Mouse (Mus musculus) kidney, postnatal 4 days (tissue): ENCODE results near the gene Taf1a.

Experiments used
- DNase-seq, 2 experiments: peaks; one replicate each; pipeline ENCODE4 v3.0.0; 2021; ENCODE audit warnings: mixed read lengths in 2 of 2

Taf1a gene

GRCm38 (mm10) chr1:183414081-183414727 lies 25.4 kb downstream of the Taf1a start:
- DNase-seq, result no peak

GRCm38 (mm10) chr1:183417873-183418272 lies 29.1 kb downstream of the Taf1a start, which contains the start of gene Hhipl2:
Gene Hhipl2 (plus strand): TSS chr1:183418215.
- DNase-seq, result peak; percentile 18 to 33

- no peak for DNase-seq
Measured at GRCm38 (mm10) chr1:183419741-183420140, 31.0 kb downstream of the Taf1a start.

GRCm38 (mm10) chr1:183420296-183420695 lies 31.5 kb downstream of the Taf1a start:
- DNase-seq, result no peak

GRCm38 (mm10) chr1:183424100-183424499 lies 35.3 kb downstream of the Taf1a start:
- no peak for DNase-seq

DNA sequence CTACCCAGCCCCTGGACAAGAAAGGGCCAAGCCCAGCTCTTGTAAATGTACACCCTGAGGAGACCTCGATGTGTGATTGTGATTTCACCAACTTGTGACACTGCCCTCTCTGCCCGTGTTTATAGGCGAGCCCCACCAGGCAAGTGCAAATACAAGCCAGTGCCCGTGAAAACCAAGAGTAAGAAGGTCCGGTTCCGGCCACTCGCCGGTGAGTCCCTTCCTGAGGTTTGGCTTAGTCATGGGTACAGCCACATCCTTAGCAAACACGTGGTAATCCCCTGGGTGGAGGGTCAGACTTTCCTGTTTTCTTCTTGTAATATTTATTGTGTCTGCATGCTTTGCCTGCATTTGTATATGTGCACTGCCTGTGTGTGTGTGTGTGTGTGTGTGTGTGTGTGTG lies 46.1 kb downstream of the Taf1a start:
- DNase-seq, result no peak

GRCm38 (mm10) chr1:183439036-183439435 lies 50.3 kb downstream of the Taf1a start:
- DNase-seq, result peak; percentile 87 to 89

DNA sequence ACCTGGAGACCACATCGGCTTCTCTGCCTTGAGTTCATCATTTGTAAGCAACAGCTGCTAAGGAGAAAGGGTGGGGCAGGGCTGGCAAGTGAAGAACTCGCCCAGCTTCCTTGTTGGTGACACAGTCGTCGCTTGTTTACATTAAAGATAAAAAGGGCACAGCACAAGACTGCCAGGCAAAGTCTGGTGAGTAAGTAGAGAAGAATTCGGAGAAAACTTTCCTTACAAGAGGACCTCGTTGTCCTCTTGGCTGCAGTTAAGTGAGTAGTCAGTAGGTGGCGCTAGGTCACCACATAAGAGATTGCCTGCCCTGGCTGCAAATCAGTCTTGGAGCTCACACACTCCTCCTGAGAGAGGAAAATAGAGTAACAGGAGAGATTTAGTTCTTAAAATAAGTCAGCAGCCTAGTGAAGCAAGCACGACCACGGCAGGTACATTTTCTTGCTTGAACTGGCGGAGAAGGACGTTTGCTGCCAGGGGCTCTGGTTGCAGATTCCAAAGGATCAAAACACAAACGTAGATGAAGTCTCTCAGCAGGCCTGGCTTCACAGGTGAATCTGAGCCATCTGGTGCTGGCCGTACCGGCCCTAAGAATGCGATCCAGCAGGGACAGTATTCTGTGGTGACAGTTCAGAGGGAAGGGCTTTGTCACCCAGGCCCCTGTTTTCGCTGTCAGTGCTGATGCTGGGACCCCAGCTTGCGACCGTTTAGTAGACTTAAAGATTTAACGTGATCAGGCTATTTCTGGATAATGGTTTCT lies 53.4 kb downstream of the Taf1a start:
- DNase-seq, result peak; percentile 87 to 88

DNA sequence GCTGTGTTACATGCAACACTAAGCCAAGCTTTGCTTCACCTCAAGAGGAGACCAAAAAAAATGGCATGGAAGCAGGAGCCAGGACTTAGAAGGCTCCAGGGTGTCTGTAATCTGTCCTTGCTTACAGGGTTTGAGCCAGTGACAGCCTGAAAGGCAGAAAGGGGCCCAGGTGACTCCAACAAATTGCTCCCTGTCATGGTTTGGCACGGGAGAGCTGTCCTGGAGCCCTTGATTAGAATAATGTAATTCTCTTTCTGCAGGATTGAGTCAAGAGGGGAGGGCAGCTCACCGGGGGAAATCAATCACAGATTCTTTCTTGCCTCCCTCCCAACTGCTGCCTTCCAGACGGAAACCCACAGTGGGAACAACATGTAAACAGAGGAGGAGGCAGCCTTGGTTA lies 64.3 kb downstream of the Taf1a start:
- DNase-seq, result no peak
